Mouse (Mus musculus): Measurements from ENCODE around the gene Sdk2. TPM values are rescaled to one million over a fixed set of nuclear protein-coding genes. Genes with fewer than 3 reads are reported as not detected.

Sdk2 gene
- polyA plus RNA-seq, 1 experiment from 2014 or later, result 2.7 TPM

DNA sequence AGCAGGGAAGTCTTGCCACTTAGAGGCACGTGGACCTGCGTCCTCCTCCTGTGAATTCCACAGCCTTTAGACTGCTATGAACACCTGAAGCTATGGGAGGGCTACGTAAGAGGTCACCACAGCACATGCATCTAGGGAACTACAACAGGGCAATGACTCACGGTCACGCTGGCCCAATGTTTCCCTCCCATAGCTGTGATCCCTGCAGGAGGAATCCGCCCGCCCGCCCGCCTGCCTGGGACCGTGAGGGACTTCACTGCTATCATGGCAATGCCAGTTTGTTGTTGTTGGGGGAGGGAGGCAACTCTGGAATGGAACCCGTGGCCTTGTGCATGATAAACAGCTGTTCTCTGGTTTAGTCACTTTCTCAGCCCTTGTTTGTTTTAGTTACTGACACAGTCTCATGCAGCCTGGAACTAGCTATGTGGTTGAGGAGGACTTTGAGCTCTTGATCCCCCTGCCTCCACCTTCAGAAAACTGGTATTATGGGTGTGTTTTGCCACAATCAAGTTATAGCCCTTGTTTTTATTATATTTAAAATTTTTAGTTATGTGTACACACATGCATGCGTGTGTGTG is 249.8 kb downstream of the Sdk2 start:
- ATAC-seq (ENCODE audit: borderline replicate concordance, extremely low read depth, low FRiP score, low TSS enrichment), result no peak
- H3K9ac ChIP-seq, result no peak overlapping the region
- H3K4me1 ChIP-seq, result no peaks in the 10 kb centered on the region
- H3K27ac ChIP-seq, result no peak overlapping the region
- WGBS, result 56% methylated on average over 12 of the region's 12 CpGs
- H3K27me3 ChIP-seq, result no peaks in the 10 kb centered on the region
- H3K4me3 ChIP-seq, result no peak overlapping the region
- no peak overlapping the region for H3K4me2 ChIP-seq
- no peaks in the 10 kb centered on the region for H3K36me3 ChIP-seq
- no peaks in the 10 kb centered on the region for H3K9me3 ChIP-seq

DNA sequence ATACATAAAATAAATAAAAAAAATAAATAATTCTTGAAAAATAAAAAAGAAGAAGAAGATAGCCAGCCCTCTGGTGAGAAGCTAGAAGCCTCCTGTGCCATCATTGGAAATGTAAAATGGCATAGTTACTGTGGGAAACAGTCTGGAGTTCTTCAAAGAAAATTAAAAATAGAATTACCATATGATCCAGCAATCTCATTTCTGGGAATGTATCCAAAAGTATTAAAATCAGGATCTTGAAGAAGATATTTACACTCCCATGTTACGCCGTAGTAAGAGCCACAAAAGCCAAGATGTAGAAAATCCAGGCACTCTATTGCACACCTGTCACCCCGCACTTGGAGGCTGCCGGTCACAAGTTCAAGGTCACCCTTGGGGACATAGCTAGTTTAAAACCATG is 250.4 kb downstream of the Sdk2 start:
- Histone ChIP-seq H3K9ac (no peak overlapping the region), H3K4me2 (no peak overlapping the region), H3K36me3 (no peaks in the 10 kb centered on the region), H3K27me3 (no peaks in the 10 kb centered on the region), H3K9me3 (no peaks in the 10 kb centered on the region), H3K27ac (no peak overlapping the region), H3K4me3 (no peak overlapping the region), H3K4me1 (no peaks in the 10 kb centered on the region)
- no peak for ATAC-seq (ENCODE audit: borderline replicate concordance, extremely low read depth, low FRiP score, low TSS enrichment)
- 57% methylated on average over 4 of the region's 4 CpGs for WGBS

DNA sequence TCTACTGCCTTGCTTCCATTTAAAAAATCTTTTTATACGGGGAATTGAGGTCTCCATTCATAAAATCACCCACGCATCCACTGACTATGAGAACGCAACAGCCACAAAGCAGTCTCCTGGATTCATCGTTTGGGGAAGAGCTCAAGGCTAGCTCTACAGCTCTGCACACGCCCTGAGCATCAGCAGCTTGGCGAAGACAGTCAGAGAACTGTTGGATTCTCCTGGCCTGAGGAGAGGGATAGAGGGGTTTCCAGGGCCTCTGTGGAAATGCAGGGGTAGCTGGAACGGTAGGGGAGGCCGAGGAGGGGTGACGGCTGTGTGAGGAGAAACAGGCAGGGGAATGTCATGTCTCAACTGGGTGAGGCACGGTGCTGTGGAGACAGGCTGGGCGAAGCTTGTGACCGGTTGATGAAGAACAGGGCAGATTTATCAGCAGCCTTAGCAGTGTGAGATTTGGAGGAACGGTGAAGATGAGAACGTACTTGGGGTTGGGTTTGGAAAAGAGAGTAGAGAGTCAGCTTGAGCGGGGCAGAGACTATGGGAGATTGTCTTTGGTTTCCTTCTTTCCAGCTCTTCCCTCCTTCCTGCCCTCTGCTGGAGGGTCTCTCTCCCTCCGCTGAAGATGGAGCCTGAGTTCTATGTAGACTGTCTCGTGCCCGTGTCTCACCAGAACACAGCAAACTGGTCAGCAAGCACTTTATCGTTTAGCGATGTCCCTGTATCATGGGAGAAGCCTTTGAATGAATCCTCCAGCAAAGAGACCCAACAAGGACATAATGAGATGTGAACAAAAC is 255.1 kb downstream of the Sdk2 start:
- H3K36me3 ChIP-seq, result no peaks in the 10 kb centered on the region
- H3K9ac ChIP-seq, result no peak overlapping the region
- WGBS, result 57% methylated on average over 20 of the region's 20 CpGs
- H3K4me2 ChIP-seq, result no peak overlapping the region
- ATAC-seq (ENCODE audit: borderline replicate concordance, extremely low read depth, low FRiP score, low TSS enrichment), result no peak
- H3K27me3 ChIP-seq, result no peaks in the 10 kb centered on the region
- H3K27ac ChIP-seq, result no peak overlapping the region
- no peak overlapping the region for H3K4me3 ChIP-seq
- H3K4me1 ChIP-seq, result peaks cover 34% of the 10 kb centered on the region
- H3K9me3 ChIP-seq, result no peaks in the 10 kb centered on the region

DNA sequence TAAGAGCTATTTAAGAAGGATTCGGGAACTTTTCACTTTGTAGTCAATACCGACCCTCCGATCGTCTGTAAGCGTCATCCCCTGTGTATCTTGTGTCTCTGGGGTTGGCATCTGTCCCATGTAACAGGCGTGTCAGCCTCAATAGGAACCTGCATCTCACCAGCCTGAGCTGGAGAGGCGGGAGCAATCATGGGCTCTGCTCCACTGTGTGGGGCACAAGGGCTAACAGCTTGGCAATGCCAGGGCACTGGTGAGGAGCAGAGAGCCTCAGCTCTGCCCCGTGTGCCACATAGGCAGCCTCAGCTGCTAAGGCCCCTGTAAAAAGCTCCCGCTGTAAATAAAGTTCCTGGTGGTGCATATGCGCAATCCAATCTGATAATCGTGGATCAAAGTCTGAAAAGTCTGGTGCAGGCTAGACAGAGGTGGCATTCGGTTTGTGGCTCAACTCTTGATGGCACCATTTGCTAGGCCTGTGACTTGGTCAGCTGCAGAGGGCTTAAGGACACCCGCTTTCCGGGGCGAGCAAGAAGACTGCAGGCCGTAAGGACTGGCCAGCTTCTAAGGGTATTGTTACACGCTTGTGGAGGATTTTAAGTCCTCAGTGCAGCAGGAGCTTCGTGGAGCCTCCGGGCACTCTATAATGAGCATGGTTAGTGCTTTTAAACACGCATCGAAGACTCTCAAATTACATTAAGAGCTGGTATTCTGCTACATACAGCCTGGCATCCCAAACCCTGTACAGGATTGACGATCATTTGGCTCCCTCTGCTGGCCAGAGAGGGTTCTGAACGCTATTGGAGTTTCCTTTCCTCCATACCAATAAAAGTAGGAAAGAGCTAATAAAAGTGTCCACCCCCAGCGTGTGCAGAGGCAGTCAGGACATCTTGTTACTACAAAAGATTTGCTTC is 256.0 kb downstream of the Sdk2 start:
- Histone ChIP-seq H3K36me3 (no peaks in the 10 kb centered on the region), H3K4me3 (no peak overlapping the region)
- peak; percentile 47 for ATAC-seq (ENCODE audit: borderline replicate concordance, extremely low read depth, low FRiP score, low TSS enrichment)

DNA sequence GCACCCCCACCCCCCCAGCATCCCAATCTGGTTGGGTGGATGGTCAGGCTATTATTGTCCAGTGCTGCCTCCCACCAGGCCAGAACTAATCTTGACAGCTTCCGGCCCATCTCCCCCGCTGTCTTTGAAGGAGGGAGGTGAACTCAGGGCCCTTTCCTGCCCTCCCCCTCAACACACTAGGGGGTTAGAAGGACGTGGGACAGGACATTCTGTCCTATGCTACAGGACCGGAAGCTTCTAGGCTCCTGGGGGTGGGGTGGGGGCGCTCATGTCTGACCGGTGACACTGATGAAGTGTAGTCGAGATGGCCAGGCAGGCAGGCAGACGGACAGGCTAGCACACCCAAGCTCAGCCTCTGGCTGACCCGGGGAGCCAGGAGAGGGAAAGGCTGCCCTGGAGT is 259.8 kb downstream of the Sdk2 start:
- peaks cover 68% of the 10 kb centered on the region for H3K4me1 ChIP-seq
- 25% methylated on average over 9 of the region's 9 CpGs for WGBS
- H3K36me3 ChIP-seq, result no peaks in the 10 kb centered on the region
- ATAC-seq (ENCODE audit: borderline replicate concordance, extremely low read depth, low FRiP score, low TSS enrichment), result peak; percentile 89
- no peak overlapping the region for H3K9ac ChIP-seq
- H3K27me3 ChIP-seq, result no peaks in the 10 kb centered on the region
- H3K9me3 ChIP-seq, result no peaks in the 10 kb centered on the region
- peak overlapping the region; percentile 83 for H3K27ac ChIP-seq
- peak overlapping the region; percentile 16; the same call in 1 of the 2 replicates for H3K4me2 ChIP-seq
- no peak overlapping the region for H3K4me3 ChIP-seq

More for the DNA sequence above, 256.0 kb downstream of the Sdk2 start:
- WGBS, result 50% methylated on average over 24 of the region's 24 CpGs
- H3K9ac ChIP-seq, result no peak overlapping the region
- H3K9me3 ChIP-seq, result no peaks in the 10 kb centered on the region
- peaks cover 42% of the 10 kb centered on the region for H3K4me1 ChIP-seq
- H3K27me3 ChIP-seq, result no peaks in the 10 kb centered on the region
- H3K27ac ChIP-seq, result no peak overlapping the region
- H3K4me2 ChIP-seq, result no peak overlapping the region

DNA sequence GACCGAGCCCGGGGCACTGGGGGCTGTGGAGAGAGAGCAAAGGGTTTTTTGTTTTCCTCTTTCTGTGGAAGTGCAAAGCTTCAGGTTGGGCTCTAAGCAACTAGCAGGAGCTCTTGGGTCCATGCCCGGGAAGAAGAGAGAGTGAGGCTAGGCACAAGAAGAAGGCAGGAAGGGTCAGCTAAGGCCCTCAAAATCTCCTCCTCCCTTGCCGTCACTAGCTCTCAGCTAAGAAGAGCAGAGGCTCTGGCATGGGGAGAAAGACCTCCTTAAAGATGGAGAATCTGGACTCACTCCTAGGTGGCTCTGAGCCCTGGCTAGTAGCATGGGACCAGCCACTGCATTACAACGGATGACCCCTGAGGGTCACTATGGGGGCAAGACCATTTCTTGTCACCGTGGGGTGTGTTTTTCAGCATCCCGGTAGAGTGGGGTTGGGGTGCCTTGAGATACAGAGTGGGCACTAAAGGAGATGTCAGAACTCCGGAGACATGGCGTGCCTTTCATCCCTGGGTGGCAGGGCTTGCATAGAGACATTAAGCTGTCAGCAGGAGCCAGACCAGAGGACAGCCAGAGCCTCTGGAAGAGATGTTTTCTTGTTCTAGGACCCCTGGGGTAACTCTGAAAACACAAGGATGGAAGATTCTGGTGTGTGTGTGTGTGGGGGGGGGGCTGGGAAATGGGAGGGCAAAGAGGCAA is 260.3 kb downstream of the Sdk2 start:
- Histone ChIP-seq H3K4me3 (no peak overlapping the region), H3K4me1 (peaks cover 74% of the 10 kb centered on the region), H3K9ac (no peak overlapping the region), H3K36me3 (no peaks in the 10 kb centered on the region), H3K9me3 (no peaks in the 10 kb centered on the region), H3K4me2 (0 out of 2 replicates have a peak overlapping the region, but pooled peaks have one; percentile 12), H3K27me3 (no peaks in the 10 kb centered on the region), H3K27ac (peak overlapping the region; percentile 83)
- 40% methylated on average over 9 of the region's 9 CpGs for WGBS
- no peak for ATAC-seq (ENCODE audit: borderline replicate concordance, extremely low read depth, low FRiP score, low TSS enrichment)

DNA sequence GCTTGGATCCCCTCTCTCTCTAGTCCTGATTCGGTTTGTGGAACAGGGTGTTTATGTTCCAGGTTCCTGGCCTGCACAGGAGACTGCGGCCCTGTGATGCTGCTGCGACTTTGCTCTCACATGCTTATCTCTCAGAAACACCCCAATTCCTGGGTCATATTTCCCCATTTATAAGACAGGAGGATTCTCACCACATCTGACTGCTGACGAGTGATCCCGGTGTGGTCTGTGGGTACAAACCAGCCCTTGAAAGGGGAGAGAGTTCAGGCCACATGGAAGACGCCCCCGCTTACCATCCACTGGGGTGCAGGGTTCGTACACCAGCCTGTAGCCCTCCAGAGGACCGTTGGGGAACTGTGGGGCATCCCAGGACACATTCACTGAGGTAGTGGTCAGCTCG is 260.9 kb downstream of the Sdk2 start:
- peaks cover 72% of the 10 kb centered on the region for H3K4me1 ChIP-seq
- H3K4me2 ChIP-seq, result no peak overlapping the region
- WGBS, result 57% methylated on average over 10 of the region's 10 CpGs
- H3K27me3 ChIP-seq, result no peaks in the 10 kb centered on the region
- ATAC-seq (ENCODE audit: borderline replicate concordance, extremely low read depth, low FRiP score, low TSS enrichment), result no peak
- H3K27ac ChIP-seq, result peak overlapping the region; percentile 83
- H3K4me3 ChIP-seq, result no peak overlapping the region
- no peaks in the 10 kb centered on the region for H3K36me3 ChIP-seq
- no peak overlapping the region for H3K9ac ChIP-seq
- no peaks in the 10 kb centered on the region for H3K9me3 ChIP-seq

DNA sequence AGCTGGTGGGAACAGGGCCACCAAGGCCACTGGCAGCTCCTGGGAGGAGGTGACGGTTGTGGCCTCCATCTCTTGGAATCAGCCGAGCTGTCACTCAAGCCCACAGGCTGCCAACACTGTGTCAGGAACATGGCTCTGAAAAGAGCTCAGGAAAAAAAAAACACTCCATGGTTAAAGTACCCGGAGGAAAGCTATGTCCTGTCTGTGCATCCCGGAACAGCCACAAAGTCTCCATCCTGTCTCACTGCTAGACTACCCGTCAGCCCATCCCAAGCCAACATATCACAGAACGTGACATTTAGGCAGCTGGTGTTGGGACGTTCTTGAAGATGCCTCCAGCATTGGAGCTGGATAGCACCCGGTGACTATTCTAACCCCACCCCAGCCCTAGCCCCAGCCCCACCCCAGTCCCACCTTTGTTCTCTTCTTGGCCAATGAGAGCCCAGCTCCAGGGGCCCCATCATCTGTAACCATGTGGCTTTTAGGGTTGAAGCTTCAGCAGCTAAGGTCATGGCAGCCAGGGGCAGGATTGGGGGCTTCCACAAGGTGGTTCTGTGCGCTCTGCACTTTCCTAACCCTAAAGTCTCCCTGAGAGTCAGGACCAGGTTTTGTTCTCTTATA is 263.4 kb downstream of the Sdk2 start:
- 59% methylated on average over 9 of the region's 9 CpGs for WGBS
- no peak overlapping the region for H3K4me2 ChIP-seq
- H3K9ac ChIP-seq, result no peak overlapping the region
- H3K27me3 ChIP-seq, result no peaks in the 10 kb centered on the region
- no peaks in the 10 kb centered on the region for H3K36me3 ChIP-seq
- no peaks in the 10 kb centered on the region for H3K9me3 ChIP-seq
- no peak for ATAC-seq (ENCODE audit: borderline replicate concordance, extremely low read depth, low FRiP score, low TSS enrichment)
- peaks cover 63% of the 10 kb centered on the region for H3K4me1 ChIP-seq
- H3K4me3 ChIP-seq, result no peak overlapping the region
- H3K27ac ChIP-seq, result 0 out of 2 replicates have a peak overlapping the region, but pooled peaks have one; percentile 21

DNA sequence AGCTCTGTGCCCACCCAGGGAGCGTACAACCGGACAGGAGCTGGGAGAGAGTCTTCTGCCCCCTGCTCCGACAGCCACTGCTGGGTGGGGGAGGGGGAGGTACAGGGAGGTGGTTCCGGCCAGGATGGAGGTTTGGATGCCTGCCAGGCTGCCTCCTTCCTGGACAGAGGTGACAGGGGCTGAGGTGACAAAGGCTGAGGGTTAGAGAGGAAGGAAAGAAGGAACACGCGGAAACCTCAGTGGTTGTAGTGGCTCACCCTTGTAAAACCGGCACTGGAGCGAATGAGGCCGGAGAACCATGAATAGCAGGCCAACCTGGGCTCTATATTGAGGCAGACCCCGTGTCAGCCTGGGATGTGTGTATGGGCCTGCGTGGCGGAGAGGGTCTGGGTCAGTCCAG is 264.4 kb downstream of the Sdk2 start:
- Histone ChIP-seq H3K4me3 (no peak overlapping the region), H3K4me2 (0 out of 2 replicates have a peak overlapping the region, but pooled peaks have one; percentile 2), H3K36me3 (no peaks in the 10 kb centered on the region), H3K9me3 (no peaks in the 10 kb centered on the region), H3K9ac (no peak overlapping the region), H3K27ac (peak overlapping the region; percentile 21; the same call in 1 of the 2 replicates), H3K27me3 (no peaks in the 10 kb centered on the region), H3K4me1 (peaks cover 63% of the 10 kb centered on the region)
- 28% methylated on average over 12 of the region's 12 CpGs for WGBS
- no peak for ATAC-seq (ENCODE audit: borderline replicate concordance, extremely low read depth, low FRiP score, low TSS enrichment)

DNA sequence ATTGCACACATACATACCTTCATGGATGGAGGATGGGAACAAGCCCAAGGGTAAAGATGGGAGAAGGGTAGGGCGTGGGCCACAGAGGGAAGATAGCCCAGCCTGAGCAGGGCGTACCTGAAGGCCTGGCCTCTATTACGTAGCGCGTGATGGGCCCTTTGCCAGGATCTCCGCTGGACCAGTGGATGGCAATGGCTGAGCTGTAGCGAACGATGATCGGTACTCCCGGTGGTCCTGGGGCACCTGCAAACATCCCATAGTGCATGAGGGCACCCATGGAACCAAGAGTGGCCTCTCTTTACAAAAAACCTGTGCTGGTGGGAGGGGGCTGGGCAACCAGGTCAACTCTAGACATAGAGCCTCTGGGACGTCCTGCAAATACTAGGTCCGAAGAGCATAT is 266.8 kb downstream of the Sdk2 start:
- H3K4me2 ChIP-seq, result no peak overlapping the region
- H3K27me3 ChIP-seq, result no peaks in the 10 kb centered on the region
- no peak overlapping the region for H3K4me3 ChIP-seq
- peaks cover 54% of the 10 kb centered on the region for H3K4me1 ChIP-seq
- H3K36me3 ChIP-seq, result no peaks in the 10 kb centered on the region
- no peaks in the 10 kb centered on the region for H3K9me3 ChIP-seq
- no peak overlapping the region for H3K9ac ChIP-seq
- ATAC-seq (ENCODE audit: borderline replicate concordance, extremely low read depth, low FRiP score, low TSS enrichment), result no peak
- H3K27ac ChIP-seq, result no peak overlapping the region
- WGBS, result 91% methylated on average over 12 of the region's 12 CpGs

DNA sequence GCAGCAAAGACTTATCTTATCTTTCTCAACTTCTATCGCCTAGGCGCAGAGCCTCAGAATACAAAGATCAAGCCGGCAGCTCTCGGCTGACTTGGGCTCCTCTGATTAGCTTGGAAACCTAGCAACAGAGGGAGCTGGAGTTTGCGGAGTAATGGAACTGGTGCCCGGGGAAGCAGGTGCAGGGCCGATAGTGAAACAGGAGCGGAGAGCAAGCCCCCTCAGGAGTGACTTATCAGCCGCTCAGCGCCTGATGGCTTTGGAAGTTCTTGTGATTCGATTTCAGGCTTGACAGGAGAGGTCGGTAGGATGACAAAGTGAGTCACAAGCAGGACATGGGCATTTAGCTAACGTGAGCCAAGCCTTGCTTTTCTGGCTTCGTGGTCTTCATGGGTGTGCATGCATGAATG is 267.8 kb downstream of the Sdk2 start:
- WGBS, result 48% methylated on average over 14 of the region's 14 CpGs
- no peak overlapping the region for H3K4me2 ChIP-seq
- ATAC-seq (ENCODE audit: borderline replicate concordance, extremely low read depth, low FRiP score, low TSS enrichment), result no peak
- H3K9ac ChIP-seq, result no peak overlapping the region
- no peak overlapping the region for H3K4me3 ChIP-seq
- peaks cover 52% of the 10 kb centered on the region for H3K4me1 ChIP-seq
- no peaks in the 10 kb centered on the region for H3K36me3 ChIP-seq
- no peak overlapping the region for H3K27ac ChIP-seq
- H3K27me3 ChIP-seq, result no peaks in the 10 kb centered on the region
- no peaks in the 10 kb centered on the region for H3K9me3 ChIP-seq

Data from lung, embryonic 15.5 days (tissue).